Mouse (Mus musculus) heart, adult 2 months (tissue): ENCODE data around the gene Fbxw10.

Source experiments
- CTCF ChIP-seq: fragments of 200-600 bp; IDR thresholded peaks from 2 replicates; pipeline ENCODE4 v1.8.1; 2022; ENCODE audit warnings: antibody characterized with exemption, mild to moderate bottlenecking, moderate library complexity
- EP300 ChIP-seq: fragments of 200-500 bp; IDR thresholded peaks from 2 replicates; pipeline ENCODE4 v1.6.1; 2011; ENCODE audit warnings: low read depth, low read length, control low read depth; ENCODE audit not compliant: insufficient read depth
- POLR2A ChIP-seq: fragments of 200-500 bp; IDR thresholded peaks from 2 replicates; pipeline ENCODE4 v1.6.1; 2011; ENCODE audit warnings: mild to moderate bottlenecking, low read depth, low read length, control low read depth; ENCODE audit not compliant: insufficient read depth

GRCm38 (mm10) chr11:62825222-62826105 is 21.4 kb upstream of the Fbxw10 start:
- TF ChIP-seq POLR2A (no peak), CTCF (no peak), EP300 (no peak)
